Mouse (Mus musculus) liver, adult 2 months (tissue): ENCODE results near the gene Rab3gap2.

Experiments used
- CTCF ChIP-seq: fragments of 200-500 bp; IDR thresholded peaks from 2 replicates; pipeline ENCODE4 v1.5.1; 2011; ENCODE audit warnings: low read depth, low read length, control low read depth
- POLR2A ChIP-seq: fragments of 200-500 bp; IDR thresholded peaks from 2 replicates; pipeline ENCODE4 v1.6.1; 2011; ENCODE audit warnings: low read length, control low read depth; ENCODE audit not compliant: insufficient read depth; ENCODE audit errors: extremely low read depth

GRCm38 (mm10) chr1:185333651-185334050, 129.7 kb downstream of the Rab3gap2 start:
- TF ChIP-seq CTCF (no peak), POLR2A (no peak)
